Mouse (Mus musculus): ENCODE data around the gene Fbn1. TPM values are rescaled to one million over a fixed set of nuclear protein-coding genes. Genes with fewer than 3 reads are reported as not detected.

Gene Fbn1
- polyA plus RNA-seq, 1 experiment from 2014 or later = 14.8 TPM

DNA sequence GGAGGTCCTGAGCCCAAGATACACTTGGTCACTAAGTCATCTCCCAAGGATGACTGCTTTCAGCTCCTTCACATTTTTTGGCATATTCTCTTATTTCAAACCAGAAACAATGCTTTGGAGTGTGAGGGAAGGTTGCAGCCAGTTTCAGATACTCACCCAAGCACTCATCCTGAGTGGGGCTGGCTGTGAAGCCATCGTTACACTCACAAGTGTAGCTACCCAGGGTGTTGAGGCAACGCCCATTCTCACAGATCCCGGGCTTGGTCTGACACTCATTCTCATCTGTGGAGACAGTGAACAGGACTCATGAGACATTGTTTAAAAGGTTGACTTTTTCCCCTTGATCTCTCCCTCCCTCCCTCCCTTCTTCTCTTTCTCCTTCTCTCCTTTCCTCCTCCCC lies 192.6 kb downstream of the Fbn1 start:
- Histone ChIP-seq H3K9ac (ENCODE audit: low read length) (no peak overlapping the region), H3K27ac (ENCODE audit: low read length) (no peak overlapping the region), H3K4me3 (ENCODE audit: low read length) (no peak overlapping the region), H3K4me2 (ENCODE audit: low read depth, low read length) (no peak overlapping the region), H3K27me3 (ENCODE audit: control insufficient read depth, insufficient read depth, low read length) (no peaks in the 10 kb centered on the region), H3K4me1 (ENCODE audit: control insufficient read depth, insufficient read depth, low read length) (peaks cover 16% of the 10 kb centered on the region), H3K36me3 (ENCODE audit: control insufficient read depth, insufficient read depth) (peaks cover 11% of the 10 kb centered on the region; the same call in 1 of the 2 replicates), H3K9me3 (replicated peaks; ENCODE audit: control insufficient read depth, low read length) (no peaks in the 10 kb centered on the region)
- no peak for ATAC-seq (replicated peaks; ENCODE audit: extremely low read depth, insufficient read depth, low FRiP score)
- 84% methylated on average over 3 of the region's 3 CpGs for WGBS

DNA sequence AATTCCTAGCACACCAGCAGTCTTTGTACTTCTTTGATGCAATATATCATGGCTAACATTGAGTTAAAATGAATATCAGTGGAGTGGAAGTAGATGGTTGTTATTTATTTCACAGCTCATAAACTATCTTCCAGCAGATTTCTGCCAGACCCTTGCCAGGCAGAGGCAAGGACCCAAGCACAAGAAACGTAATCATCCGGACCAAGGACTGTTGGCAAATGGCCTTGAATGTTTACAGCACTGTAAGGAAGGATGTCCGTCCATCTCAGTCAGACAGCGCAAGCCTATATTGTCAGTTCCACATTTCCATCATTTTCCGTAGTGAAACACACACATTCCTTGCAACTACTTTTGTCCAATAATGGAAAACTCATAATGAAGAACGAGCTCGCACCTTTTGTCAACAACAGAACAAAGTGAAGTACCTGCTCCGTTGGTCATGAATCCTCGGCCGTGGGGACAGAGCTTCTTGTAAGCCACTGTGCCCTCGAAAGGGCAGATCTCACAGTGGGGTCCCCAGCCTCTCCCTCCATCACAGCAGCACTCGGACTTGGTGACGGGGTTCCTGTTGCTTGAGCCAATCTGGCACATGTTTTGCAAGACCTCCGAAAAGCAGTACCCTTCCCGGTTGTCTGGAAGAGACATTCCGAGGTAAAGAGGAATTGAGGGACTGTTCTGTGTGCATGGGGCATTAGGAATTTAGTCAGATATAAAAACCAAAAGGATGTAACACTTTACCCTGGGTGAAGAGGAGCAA lies 193.4 kb downstream of the Fbn1 start:
- no peak for ATAC-seq (replicated peaks; ENCODE audit: extremely low read depth, insufficient read depth, low FRiP score)
- Histone ChIP-seq H3K9me3 (replicated peaks; ENCODE audit: control insufficient read depth, low read length) (no peaks in the 10 kb centered on the region), H3K27ac (ENCODE audit: low read length) (no peak overlapping the region), H3K4me1 (ENCODE audit: control insufficient read depth, insufficient read depth, low read length) (peaks cover 10% of the 10 kb centered on the region), H3K4me2 (ENCODE audit: low read depth, low read length) (no peak overlapping the region), H3K27me3 (ENCODE audit: control insufficient read depth, insufficient read depth, low read length) (no peaks in the 10 kb centered on the region), H3K9ac (ENCODE audit: low read length) (no peak overlapping the region), H3K4me3 (ENCODE audit: low read length) (no peak overlapping the region), H3K36me3 (ENCODE audit: control insufficient read depth, insufficient read depth) (peaks cover 15% of the 10 kb centered on the region)
- WGBS = 85% methylated on average over 16 of the region's 16 CpGs

DNA sequence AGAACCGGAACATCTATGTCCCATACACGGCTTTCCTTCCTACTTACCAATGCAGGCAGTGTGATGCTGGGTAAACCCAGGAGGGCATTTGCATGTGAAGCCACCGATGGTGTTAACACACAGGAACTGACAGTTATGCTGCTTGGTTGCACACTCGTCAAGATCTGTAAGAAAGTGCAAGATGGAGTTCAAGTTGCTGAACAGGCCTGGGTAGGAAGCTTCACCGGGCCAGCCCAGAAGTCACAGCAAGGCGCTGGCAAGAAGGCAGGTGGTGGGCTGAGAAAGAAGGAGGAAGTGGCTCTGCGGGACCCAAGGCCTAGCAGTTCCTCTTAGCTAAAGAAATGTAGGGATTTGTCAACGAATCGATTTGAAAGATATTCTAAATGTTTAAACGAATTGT lies 198.1 kb downstream of the Fbn1 start:
- no peaks in the 10 kb centered on the region for H3K4me1 ChIP-seq (ENCODE audit: control insufficient read depth, insufficient read depth, low read length)
- peaks cover 28% of the 10 kb centered on the region for H3K36me3 ChIP-seq (ENCODE audit: control insufficient read depth, insufficient read depth)
- H3K4me2 ChIP-seq (ENCODE audit: low read depth, low read length) = no peak overlapping the region
- no peak overlapping the region for H3K27ac ChIP-seq (ENCODE audit: low read length)
- H3K4me3 ChIP-seq (ENCODE audit: low read length) = no peak overlapping the region
- H3K9ac ChIP-seq (ENCODE audit: low read length) = no peak overlapping the region
- H3K27me3 ChIP-seq (ENCODE audit: control insufficient read depth, insufficient read depth, low read length) = no peaks in the 10 kb centered on the region
- no peaks in the 10 kb centered on the region for H3K9me3 ChIP-seq (replicated peaks; ENCODE audit: control insufficient read depth, low read length)
- 77% methylated on average over 10 of the region's 10 CpGs for WGBS
- no peak for ATAC-seq (replicated peaks; ENCODE audit: extremely low read depth, insufficient read depth, low FRiP score)

DNA sequence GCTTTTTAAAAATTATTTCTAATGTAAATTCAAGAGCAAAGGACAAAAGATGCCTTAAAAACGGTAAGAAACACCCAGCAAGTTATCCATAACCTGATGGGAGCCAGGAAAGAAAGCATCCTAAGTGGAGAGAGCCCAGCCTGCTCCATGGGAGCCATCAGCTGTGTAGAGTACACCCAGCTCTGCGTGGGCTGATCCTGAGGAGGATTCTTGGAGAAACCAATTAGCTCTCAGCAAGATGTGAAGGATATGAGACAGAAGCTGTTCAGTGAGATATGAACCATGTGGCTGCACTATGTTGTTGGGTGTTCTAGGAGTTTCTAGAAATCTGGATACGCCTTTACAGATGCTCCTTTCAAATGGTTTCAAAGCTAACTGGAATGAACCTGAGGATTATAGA lies 202.1 kb downstream of the Fbn1 start:
- no peak for ATAC-seq (replicated peaks; ENCODE audit: extremely low read depth, insufficient read depth, low FRiP score)
- Histone ChIP-seq H3K36me3 (ENCODE audit: control insufficient read depth, insufficient read depth) (peaks cover 19% of the 10 kb centered on the region), H3K27me3 (ENCODE audit: control insufficient read depth, insufficient read depth, low read length) (no peaks in the 10 kb centered on the region), H3K27ac (ENCODE audit: low read length) (no peak overlapping the region), H3K4me2 (ENCODE audit: low read depth, low read length) (no peak overlapping the region), H3K4me3 (ENCODE audit: low read length) (no peak overlapping the region), H3K9ac (ENCODE audit: low read length) (no peak overlapping the region), H3K4me1 (ENCODE audit: control insufficient read depth, insufficient read depth, low read length) (no peaks in the 10 kb centered on the region), H3K9me3 (replicated peaks; ENCODE audit: control insufficient read depth, low read length) (no peaks in the 10 kb centered on the region)
- 78% methylated on average over 3 of the region's 3 CpGs for WGBS

DNA sequence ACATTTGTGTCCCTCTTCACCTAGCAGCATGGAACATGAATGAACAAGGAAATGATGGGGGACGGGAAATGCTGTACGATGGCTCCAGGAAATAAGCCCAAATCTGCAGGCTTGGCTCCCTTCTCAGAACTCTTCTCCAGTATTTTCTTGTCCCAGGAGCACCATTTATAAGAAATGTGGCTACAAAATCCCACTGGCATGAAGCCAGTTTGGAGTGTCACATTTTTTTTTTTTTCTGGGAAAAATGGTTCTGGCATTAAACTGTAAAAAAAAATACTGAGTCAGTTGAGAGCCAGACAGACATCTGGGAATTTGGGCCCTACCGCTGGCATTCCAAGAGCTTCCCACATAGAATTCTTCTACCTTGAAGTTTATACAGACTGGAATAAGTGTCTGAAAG lies 203.0 kb downstream of the Fbn1 start:
- no peak overlapping the region for H3K9ac ChIP-seq (ENCODE audit: low read length)
- 74% methylated on average over 3 of the region's 3 CpGs for WGBS
- no peaks in the 10 kb centered on the region for H3K9me3 ChIP-seq (replicated peaks; ENCODE audit: control insufficient read depth, low read length)
- no peak overlapping the region for H3K4me3 ChIP-seq (ENCODE audit: low read length)
- no peak overlapping the region for H3K27ac ChIP-seq (ENCODE audit: low read length)
- no peak overlapping the region for H3K4me2 ChIP-seq (ENCODE audit: low read depth, low read length)
- H3K36me3 ChIP-seq (ENCODE audit: control insufficient read depth, insufficient read depth) = peaks cover 19% of the 10 kb centered on the region
- no peaks in the 10 kb centered on the region for H3K4me1 ChIP-seq (ENCODE audit: control insufficient read depth, insufficient read depth, low read length)
- no peak for ATAC-seq (replicated peaks; ENCODE audit: extremely low read depth, insufficient read depth, low FRiP score)
- H3K27me3 ChIP-seq (ENCODE audit: control insufficient read depth, insufficient read depth, low read length) = no peaks in the 10 kb centered on the region

DNA sequence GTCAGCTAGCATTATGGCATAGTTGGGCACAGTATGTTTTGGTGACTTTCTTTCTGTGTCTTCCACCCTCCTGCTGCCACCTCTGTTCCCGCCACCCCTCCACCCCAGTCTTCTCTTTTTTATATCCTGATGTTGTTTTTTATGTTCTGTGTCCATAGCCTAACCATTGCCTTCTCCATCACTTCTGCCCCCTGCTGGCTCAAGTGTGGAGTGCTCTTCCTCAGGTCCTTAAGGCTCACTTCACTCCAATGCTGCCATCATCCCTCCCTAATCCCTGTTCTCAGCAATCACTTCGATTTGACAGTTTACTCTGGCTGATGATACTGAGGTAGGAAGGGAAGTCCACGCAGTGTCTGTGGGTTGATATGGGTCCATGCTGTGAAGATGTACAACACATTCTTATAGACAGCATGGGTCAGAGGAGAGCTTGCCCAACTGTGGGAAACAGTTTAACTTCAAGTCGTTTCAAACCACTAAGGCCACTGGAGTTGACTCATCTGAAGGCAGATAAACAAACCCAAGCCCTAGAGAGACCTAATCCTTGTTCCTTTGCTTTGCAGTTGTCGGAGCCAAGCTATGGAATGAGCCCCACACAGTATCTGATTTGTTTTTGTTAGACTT lies 203.9 kb downstream of the Fbn1 start:
- 67% methylated on average over 5 of the region's 5 CpGs for WGBS

DNA sequence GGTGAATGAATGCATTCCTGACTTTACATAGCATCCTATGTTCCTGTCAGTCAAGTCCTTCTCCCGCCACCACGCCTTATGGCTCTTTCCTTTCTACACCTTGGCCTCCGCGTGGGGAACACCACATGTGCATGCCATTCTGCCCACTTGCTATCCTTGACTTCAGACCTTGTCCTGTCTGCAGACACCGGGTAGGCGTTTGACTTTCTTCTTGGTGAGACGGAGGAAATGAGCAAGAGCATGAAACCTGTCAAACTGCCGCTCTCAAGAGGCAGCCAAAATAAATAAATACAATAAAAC lies 205.2 kb downstream of the Fbn1 start:
- no peak for ATAC-seq (replicated peaks; ENCODE audit: extremely low read depth, insufficient read depth, low FRiP score)
- Histone ChIP-seq H3K9me3 (replicated peaks; ENCODE audit: control insufficient read depth, low read length) (no peaks in the 10 kb centered on the region), H3K36me3 (ENCODE audit: control insufficient read depth, insufficient read depth) (peaks cover 10% of the 10 kb centered on the region; the same call in 1 of the 2 replicates), H3K27ac (ENCODE audit: low read length) (no peak overlapping the region), H3K4me2 (ENCODE audit: low read depth, low read length) (no peak overlapping the region), H3K4me1 (ENCODE audit: control insufficient read depth, insufficient read depth, low read length) (no peaks in the 10 kb centered on the region), H3K27me3 (ENCODE audit: control insufficient read depth, insufficient read depth, low read length) (no peaks in the 10 kb centered on the region), H3K4me3 (ENCODE audit: low read length) (no peak overlapping the region), H3K9ac (ENCODE audit: low read length) (no peak overlapping the region)
- 76% methylated on average over 8 of the region's 8 CpGs for WGBS

More for the DNA sequence above, 203.9 kb downstream of the Fbn1 start:
- Histone ChIP-seq H3K27me3 (ENCODE audit: control insufficient read depth, insufficient read depth, low read length) (no peaks in the 10 kb centered on the region), H3K4me3 (ENCODE audit: low read length) (no peak overlapping the region), H3K9me3 (replicated peaks; ENCODE audit: control insufficient read depth, low read length) (no peaks in the 10 kb centered on the region), H3K36me3 (ENCODE audit: control insufficient read depth, insufficient read depth) (peaks cover 11% of the 10 kb centered on the region), H3K4me2 (ENCODE audit: low read depth, low read length) (no peak overlapping the region), H3K4me1 (ENCODE audit: control insufficient read depth, insufficient read depth, low read length) (no peaks in the 10 kb centered on the region), H3K9ac (ENCODE audit: low read length) (no peak overlapping the region), H3K27ac (ENCODE audit: low read length) (no peak overlapping the region)
- no peak for ATAC-seq (replicated peaks; ENCODE audit: extremely low read depth, insufficient read depth, low FRiP score)

DNA sequence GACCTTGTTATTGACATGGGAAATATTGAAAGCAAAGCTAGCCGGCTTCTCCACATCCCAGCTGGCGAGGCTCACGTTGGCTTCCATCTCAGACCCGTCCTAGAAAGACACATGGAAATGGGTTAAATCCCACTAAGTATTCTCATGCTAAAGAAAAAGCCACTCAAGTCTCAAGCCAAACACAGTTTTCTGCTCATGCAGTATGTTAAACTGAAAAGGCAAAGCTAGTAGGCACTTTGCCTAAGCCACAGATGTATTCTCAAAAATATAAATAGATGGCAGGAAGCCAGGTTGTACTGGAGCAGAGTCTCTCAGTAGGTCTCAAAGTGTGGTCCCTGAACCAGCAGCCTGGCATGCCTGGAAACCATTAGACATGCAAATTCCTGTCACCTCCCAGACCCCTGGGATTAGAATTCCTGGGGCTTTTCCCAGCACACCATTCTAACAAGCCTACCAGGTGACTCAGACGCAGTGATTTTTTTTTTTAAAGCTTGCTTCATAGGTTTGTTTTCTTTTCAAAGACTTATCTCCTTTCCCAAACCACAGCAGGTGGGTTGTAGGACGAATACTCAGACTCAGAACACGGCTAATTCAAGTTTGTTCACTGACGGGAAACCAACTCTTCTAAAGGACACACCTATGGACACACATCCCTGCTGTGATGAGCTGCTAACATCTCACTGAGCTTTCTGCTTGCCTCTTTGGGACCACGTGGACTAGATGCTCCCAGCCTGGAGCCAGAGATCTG lies 205.7 kb downstream of the Fbn1 start:
- Histone ChIP-seq H3K36me3 (ENCODE audit: control insufficient read depth, insufficient read depth) (peaks cover 8% of the 10 kb centered on the region; the same call in 1 of the 2 replicates), H3K27me3 (ENCODE audit: control insufficient read depth, insufficient read depth, low read length) (no peaks in the 10 kb centered on the region), H3K9me3 (replicated peaks; ENCODE audit: control insufficient read depth, low read length) (no peaks in the 10 kb centered on the region), H3K27ac (ENCODE audit: low read length) (no peak overlapping the region), H3K4me2 (ENCODE audit: low read depth, low read length) (no peak overlapping the region), H3K4me3 (ENCODE audit: low read length) (no peak overlapping the region), H3K9ac (ENCODE audit: low read length) (no peak overlapping the region), H3K4me1 (ENCODE audit: control insufficient read depth, insufficient read depth, low read length) (no peaks in the 10 kb centered on the region)
- ATAC-seq (replicated peaks; ENCODE audit: extremely low read depth, insufficient read depth, low FRiP score) = no peak
- 63% methylated on average over 9 of the region's 9 CpGs for WGBS

DNA sequence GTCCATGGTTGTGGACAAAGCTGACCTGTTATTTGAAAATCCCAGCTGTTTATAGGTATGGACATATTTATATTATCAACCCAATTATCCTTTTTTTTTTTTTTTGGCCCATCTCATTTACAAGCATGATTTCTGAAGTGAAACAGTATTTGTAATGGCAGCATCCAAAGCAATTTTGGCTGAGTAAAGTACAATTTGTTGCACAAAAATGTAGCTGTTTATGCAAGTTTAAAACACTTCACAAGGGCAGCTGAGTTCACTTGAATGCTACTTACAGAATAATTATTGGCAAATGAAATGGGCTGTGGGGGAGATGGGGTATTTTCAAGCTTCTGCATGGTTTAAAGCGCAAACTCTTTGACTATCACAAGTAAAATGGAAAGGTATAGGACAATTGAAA lies 209.0 kb downstream of the Fbn1 start:
- Histone ChIP-seq H3K27ac (ENCODE audit: low read length) (no peak overlapping the region), H3K4me2 (ENCODE audit: low read depth, low read length) (no peak overlapping the region), H3K9me3 (replicated peaks; ENCODE audit: control insufficient read depth, low read length) (no peaks in the 10 kb centered on the region), H3K4me1 (ENCODE audit: control insufficient read depth, insufficient read depth, low read length) (no peaks in the 10 kb centered on the region), H3K4me3 (ENCODE audit: low read length) (no peak overlapping the region), H3K9ac (ENCODE audit: low read length) (no peak overlapping the region), H3K27me3 (ENCODE audit: control insufficient read depth, insufficient read depth, low read length) (no peaks in the 10 kb centered on the region), H3K36me3 (ENCODE audit: control insufficient read depth, insufficient read depth) (0 out of 2 replicates have a peak, but pooled peaks cover 3% of the 10 kb centered on the region)
- 90% methylated on average over 1 of the region's 1 CpGs for WGBS
- no peak for ATAC-seq (replicated peaks; ENCODE audit: extremely low read depth, insufficient read depth, low FRiP score)
